Mouse (Mus musculus) C2C12 (cell line): ENCODE measurements around the gene Snap47.

Source experiments
- CTCF ChIP-seq: IDR thresholded peaks from one replicate; pipeline ENCODE4 v1.5.1; 2011; ENCODE audit not compliant: control insufficient read depth, insufficient read depth, insufficient read length
- MYOG ChIP-seq: IDR thresholded peaks from one replicate; pipeline ENCODE4 v1.6.1; 2011; ENCODE audit not compliant: control insufficient read depth, insufficient read length; ENCODE audit errors: extremely low read depth

DNA sequence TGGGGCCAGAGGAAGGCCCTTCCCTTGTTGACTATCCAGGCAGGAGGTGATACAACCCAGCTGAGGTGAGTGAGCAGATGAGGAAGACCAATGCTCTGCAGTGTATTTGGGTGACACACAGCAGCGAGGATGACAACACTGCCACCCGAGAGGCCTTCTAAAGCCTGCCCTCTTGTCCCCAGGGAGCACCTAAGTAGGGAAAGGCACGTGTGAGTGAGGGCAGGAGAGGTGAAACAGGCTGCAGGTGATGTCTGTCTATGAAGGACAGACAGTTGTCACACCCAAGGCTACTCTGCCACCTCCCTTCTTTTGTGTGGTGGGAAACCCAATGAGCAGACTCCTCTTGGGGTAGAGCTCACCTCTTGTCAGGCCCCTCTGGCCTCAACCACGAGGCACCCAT is 61.4 kb downstream of the Snap47 start:
- TF ChIP-seq MYOG (no peak), CTCF (no peak)
